Mouse (Mus musculus) spleen, adult 2 months (tissue): Measurements from ENCODE around the gene Ust. TPM values are rescaled to one million over a fixed set of nuclear protein-coding genes. Genes with fewer than 3 reads are reported as not detected.

Experiments
- DNase-seq, 2 experiments: peaks; one replicate each; pipeline versions ENCODE4 v3.0.0 to v3.0.0-alpha.2; 2012 to 2021; ENCODE audit warnings: low spot score in 2 of 2, low read depth in 1 of 2
- H3K27ac ChIP-seq: fragments of 200-500 bp; 2 replicates; pipeline ENCODE4 v1.5.1; 2012; ENCODE audit warnings: low read length, inconsistent platforms; ENCODE audit not compliant: insufficient read depth
- H3K27me3 ChIP-seq: fragments of 200-500 bp; 2 replicates; pipeline ENCODE4 v1.6.1; 2012; ENCODE audit warnings: mild to moderate bottlenecking, moderate library complexity, low read length, inconsistent platforms; ENCODE audit not compliant: control insufficient read depth, insufficient read depth
- H3K36me3 ChIP-seq: fragments of 200-500 bp; 2 replicates; pipeline ENCODE4 v1.6.1; 2012; ENCODE audit warnings: mild to moderate bottlenecking, low read length, inconsistent platforms; ENCODE audit not compliant: control insufficient read depth, insufficient read depth
- H3K4me1 ChIP-seq: fragments of 200-500 bp; 2 replicates; pipeline ENCODE4 v1.6.1; 2011; ENCODE audit warnings: inconsistent platforms; ENCODE audit not compliant: control insufficient read depth, insufficient read depth, insufficient read length
- H3K4me3 ChIP-seq: fragments of 200-500 bp; 2 replicates; pipeline ENCODE4 v1.5.1; 2011; ENCODE audit warnings: mild to moderate bottlenecking, inconsistent platforms; ENCODE audit not compliant: insufficient read depth, insufficient read length; ENCODE audit errors: extremely low read depth
- CTCF ChIP-seq: fragments of 200-500 bp; IDR thresholded peaks from 2 replicates; pipeline ENCODE4 v1.5.1; 2011; ENCODE audit warnings: mild to moderate bottlenecking, inconsistent platforms; ENCODE audit not compliant: insufficient read depth, insufficient read length, insufficient replicate concordance; ENCODE audit errors: extremely low read depth
- POLR2A ChIP-seq: fragments of 200-500 bp; IDR thresholded peaks from 2 replicates; pipeline ENCODE4 v1.6.1; 2011; ENCODE audit warnings: low read depth, low read length, inconsistent platforms
- WGBS: fragments of 180-500 bp; shearing (Covaris S2); methylation state at CpG from one replicate; pipeline ENCODE4 v1.1.7; 2018; 5-methylcytosine and 5-hydroxymethylcytosine counted together
- polyA plus RNA-seq: library from polyadenylated mRNA; depleted of rRNA; stranded (reverse); fragments of >200 nt; gene quantifications from 2 replicates; pipeline ENCODE4 v1.2.3, GENCODE M21; 2012

Gene Ust
- polyA plus RNA-seq, 1 experiment = 1.9 TPM

GRCm38 (mm10) chr10:8183171-8183570 is 335.5 kb downstream of the Ust start:
- H3K27ac ChIP-seq = no peak overlapping the region
- H3K27me3 ChIP-seq = no peaks in the 10 kb centered on the region
- no peak overlapping the region for H3K4me3 ChIP-seq
- H3K36me3 ChIP-seq = no peaks in the 10 kb centered on the region
- DNase-seq = no peak
- WGBS = 88% methylated on average over 7 of the region's 7 CpGs
- no peak for TF ChIP-seq POLR2A
- no peak for TF ChIP-seq CTCF
- peaks cover 3% of the 10 kb centered on the region; the same call in 1 of the 2 replicates for H3K4me1 ChIP-seq

- TF ChIP-seq CTCF (no peak), POLR2A (no peak)
- Histone ChIP-seq H3K4me3 (no peak overlapping the region), H3K27ac (no peak overlapping the region), H3K4me1 (peaks cover 3% of the 10 kb centered on the region; the same call in 1 of the 2 replicates), H3K27me3 (no peaks in the 10 kb centered on the region), H3K36me3 (no peaks in the 10 kb centered on the region)
- 43% methylated on average over 4 of the region's 4 CpGs for WGBS
- no peak for DNase-seq
These were observed 336.9 kb downstream of the Ust start for GRCm38 (mm10) chr10:8181596-8182185.

DNA sequence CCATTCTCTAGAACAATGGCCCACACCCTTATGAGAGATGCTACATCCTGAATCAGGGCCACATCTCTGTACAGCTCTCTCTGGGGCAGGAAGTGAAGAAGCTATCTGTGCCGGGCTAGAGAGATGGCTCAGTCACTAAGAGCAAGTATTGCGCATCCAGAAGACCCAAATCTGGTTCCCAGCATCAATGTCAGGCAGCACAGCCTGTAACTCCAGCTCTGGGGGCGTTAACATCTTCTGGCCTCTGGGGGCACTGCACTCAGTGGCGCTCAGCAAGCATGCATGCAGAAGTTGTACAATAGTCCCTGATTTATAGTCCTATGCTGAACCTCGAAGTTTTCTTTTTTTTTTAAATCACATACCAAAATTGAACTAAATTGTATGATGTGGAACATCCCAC is 341.0 kb downstream of the Ust start:
- H3K36me3 ChIP-seq = no peaks in the 10 kb centered on the region
- no peak for DNase-seq
- WGBS = 46% methylated on average over 5 of the region's 5 CpGs
- no peak for TF ChIP-seq POLR2A
- TF ChIP-seq CTCF = no peak
- no peaks in the 10 kb centered on the region; the same call in 1 of the 2 replicates for H3K4me1 ChIP-seq
- H3K27ac ChIP-seq = no peak overlapping the region
- no peak overlapping the region for H3K4me3 ChIP-seq
- H3K27me3 ChIP-seq = no peaks in the 10 kb centered on the region

DNA sequence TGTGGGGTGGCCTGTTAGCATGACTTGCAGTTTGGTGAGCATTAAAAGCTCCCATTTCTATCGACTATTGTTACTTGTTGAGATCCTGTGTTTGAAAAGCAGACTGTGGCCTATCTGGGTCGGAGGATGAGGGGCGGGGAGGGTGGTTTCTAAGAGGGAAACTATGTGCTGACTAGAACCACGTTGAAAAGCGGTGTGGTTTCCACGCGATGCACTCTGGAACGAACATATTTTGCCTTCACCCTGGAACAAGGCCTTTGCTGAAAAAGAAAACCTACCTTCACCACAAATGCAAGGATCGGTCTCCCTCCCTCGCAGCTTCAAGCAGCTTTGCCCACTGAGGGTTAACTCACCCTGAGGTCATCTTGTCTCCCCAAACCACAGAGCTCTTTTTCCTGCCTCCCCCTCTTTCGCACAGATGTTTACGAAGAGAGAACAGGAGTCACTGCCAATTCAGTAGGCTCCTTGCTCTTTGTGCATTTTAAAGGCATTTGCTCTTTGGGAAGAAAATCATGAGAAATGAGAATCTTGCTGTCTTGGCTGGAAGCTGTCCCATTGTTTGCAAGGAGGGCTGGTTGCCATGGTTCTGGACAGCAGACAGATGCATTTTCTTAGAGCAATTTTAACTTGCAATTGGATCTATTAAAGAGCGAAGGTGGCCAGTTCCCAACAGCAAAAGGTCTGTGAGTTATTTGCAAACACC is 342.1 kb downstream of the Ust start:
- H3K4me1 ChIP-seq = no peaks in the 10 kb centered on the region; the same call in 1 of the 2 replicates
- H3K27ac ChIP-seq = no peak overlapping the region
- WGBS = 19% methylated on average over 13 of the region's 13 CpGs
- no peak overlapping the region for H3K4me3 ChIP-seq
- TF ChIP-seq POLR2A (no peak), CTCF (no peak)
- H3K27me3 ChIP-seq = no peaks in the 10 kb centered on the region
- H3K36me3 ChIP-seq = no peaks in the 10 kb centered on the region
- DNase-seq = no peak

DNA sequence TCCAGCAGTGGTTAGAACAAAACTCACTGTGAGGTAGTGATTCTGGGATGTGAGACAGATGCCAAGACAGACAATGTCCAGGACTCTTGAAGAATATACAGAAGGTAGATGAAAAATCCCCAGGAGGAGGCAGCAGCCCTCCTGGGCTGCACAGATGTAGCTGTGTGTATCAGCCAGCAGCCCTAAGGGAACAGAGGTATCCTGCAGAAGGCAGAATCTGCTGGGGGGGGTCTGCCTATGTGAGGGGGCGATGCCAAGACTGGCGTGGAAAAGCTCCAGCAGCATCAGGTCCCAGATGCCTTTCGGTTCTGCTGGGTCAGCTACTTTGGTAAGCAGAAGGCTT is 342.6 kb downstream of the Ust start:
- WGBS = 48% methylated on average over 3 of the region's 3 CpGs
- no peaks in the 10 kb centered on the region for H3K27me3 ChIP-seq
- no peak for TF ChIP-seq CTCF
- no peak overlapping the region for H3K27ac ChIP-seq
- no peaks in the 10 kb centered on the region; the same call in 1 of the 2 replicates for H3K4me1 ChIP-seq
- no peak overlapping the region for H3K4me3 ChIP-seq
- DNase-seq = no peak
- no peaks in the 10 kb centered on the region for H3K36me3 ChIP-seq

DNA sequence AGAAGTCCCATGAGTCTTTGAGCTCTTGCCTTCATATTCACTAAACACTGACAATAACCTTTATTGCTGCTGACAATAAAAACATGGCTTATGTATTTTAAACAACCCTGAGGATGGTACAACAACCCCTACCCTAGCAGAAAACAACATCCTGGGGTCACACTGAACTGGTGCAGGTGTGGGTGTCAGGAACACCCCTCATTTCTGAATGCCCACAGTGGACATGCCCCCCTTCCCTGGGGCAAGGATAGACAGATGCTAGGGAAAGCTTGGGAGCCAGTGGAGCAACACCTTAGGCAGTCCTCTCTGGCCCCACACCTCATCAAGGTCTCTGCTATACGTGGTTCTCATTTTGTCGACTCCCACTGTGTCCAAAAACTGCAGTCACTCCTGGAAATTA is 343.9 kb downstream of the Ust start:
- DNase-seq = no peak
- H3K4me3 ChIP-seq = no peak overlapping the region
- no peak for TF ChIP-seq CTCF
- TF ChIP-seq POLR2A = no peak
- no peaks in the 10 kb centered on the region; the same call in 1 of the 2 replicates for H3K4me1 ChIP-seq
- WGBS = 84% methylated on average over 2 of the region's 2 CpGs
- H3K27ac ChIP-seq = no peak overlapping the region
- H3K27me3 ChIP-seq = no peaks in the 10 kb centered on the region
- no peaks in the 10 kb centered on the region for H3K36me3 ChIP-seq

- Histone ChIP-seq H3K4me1 (no peaks in the 10 kb centered on the region; the same call in 1 of the 2 replicates), H3K36me3 (no peaks in the 10 kb centered on the region), H3K27ac (no peak overlapping the region), H3K27me3 (no peaks in the 10 kb centered on the region), H3K4me3 (no peak overlapping the region)
- TF ChIP-seq POLR2A = no peak
- no peak for TF ChIP-seq CTCF
- no peak for DNase-seq
- 79% methylated on average over 7 of the region's 7 CpGs for WGBS
These were observed 344.4 kb downstream of the Ust start for GRCm38 (mm10) chr10:8174230-8174629.
